Mouse (Mus musculus) urinary bladder, postnatal 36 days (tissue): Measurements from ENCODE around the gene Pfas.
"Not testable (repeated sequence)": the region's sequence is repeated elsewhere in the genome, so short reads cannot be mapped to it uniquely, and the experiment has no call there.

Experiments
- DNase-seq, 2 experiments: peaks; one replicate each; pipeline ENCODE4 v3.0.0; 2022; ENCODE audit warnings: low spot score in 2 of 2, mixed read lengths in 1 of 2

Pfas gene

DNA sequence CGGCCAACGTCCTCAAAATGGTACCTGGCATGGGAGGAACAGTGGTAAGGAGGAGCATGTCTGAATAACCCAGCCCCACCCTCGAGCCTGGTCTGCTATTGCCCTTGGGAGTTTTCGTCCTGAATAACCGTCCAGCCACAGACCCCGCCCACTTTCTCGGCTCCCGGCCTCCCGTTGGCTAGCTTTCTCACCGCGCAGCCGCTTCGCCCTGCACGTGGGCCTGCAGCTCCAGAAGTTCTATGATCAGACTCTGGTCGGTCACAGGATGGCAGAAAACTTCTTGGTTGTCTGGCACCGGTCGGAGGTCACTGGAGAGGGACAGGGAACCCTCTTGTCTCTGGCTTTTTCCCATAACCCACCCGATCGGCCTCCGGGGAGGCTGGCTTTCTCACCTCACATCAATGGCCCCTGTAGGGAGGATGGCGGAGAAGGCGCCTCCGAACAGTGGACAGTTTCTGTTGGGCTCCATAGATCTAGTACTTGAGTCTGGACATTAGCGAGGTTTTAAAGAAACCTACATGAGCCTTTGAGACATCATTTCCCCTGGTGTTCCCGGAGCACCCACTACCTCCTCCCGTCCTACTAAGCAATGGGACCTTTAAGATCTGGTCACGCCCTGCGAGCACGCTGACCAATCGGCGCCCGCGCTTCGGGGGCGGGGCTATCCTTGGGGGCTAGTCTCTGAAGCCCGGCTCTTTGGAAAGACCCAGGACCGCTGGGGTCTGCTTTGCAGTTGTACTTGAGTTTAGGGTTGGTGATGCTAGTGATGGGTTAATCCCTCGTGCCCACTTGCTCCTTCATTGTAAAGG, 34.8 kb downstream of the Pfas start:
- peak; percentile 73 to 87 for DNase-seq

DNA sequence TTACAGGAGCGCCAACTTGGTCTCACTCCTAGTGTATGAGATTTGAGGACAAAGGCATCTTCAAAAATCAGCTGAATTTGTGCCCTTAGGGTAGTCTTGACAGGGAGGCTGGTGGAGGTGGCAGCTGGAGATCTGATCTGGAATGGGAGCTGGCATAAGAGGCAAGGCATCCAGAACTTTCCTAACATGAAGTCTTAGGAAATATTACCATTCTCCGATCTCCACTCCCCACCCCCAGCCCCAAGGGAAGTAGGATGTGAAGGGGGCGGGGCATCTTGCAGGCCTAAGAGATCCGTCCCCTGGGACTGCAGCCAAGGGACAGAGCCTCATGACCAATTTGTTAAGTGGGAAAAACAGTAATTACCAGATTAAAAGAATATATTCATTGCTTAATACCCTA, 38.0 kb downstream of the Pfas start:
- peak in 1 of 2 experiments; percentile 38 for DNase-seq

DNA sequence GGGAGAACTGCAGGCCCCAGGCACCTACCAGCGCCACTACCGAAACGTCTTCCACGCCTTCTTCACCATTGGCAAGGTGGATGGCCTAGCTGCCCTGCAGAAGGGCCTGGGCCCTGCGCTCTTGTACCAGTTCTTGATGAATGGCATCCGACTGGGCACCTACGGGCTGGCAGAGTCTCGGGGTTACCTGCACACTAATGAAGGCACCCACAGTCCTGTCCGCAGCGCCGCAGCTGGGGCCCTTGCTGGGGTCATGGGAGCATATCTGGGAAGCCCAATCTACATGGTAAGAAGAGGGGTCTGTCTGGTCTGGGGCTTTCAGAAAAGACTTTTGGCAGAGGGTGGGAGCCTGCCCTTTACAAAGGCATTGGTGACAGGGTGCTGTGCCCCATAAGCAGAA, 39.5 kb downstream of the Pfas start:
- no peak for DNase-seq

DNA sequence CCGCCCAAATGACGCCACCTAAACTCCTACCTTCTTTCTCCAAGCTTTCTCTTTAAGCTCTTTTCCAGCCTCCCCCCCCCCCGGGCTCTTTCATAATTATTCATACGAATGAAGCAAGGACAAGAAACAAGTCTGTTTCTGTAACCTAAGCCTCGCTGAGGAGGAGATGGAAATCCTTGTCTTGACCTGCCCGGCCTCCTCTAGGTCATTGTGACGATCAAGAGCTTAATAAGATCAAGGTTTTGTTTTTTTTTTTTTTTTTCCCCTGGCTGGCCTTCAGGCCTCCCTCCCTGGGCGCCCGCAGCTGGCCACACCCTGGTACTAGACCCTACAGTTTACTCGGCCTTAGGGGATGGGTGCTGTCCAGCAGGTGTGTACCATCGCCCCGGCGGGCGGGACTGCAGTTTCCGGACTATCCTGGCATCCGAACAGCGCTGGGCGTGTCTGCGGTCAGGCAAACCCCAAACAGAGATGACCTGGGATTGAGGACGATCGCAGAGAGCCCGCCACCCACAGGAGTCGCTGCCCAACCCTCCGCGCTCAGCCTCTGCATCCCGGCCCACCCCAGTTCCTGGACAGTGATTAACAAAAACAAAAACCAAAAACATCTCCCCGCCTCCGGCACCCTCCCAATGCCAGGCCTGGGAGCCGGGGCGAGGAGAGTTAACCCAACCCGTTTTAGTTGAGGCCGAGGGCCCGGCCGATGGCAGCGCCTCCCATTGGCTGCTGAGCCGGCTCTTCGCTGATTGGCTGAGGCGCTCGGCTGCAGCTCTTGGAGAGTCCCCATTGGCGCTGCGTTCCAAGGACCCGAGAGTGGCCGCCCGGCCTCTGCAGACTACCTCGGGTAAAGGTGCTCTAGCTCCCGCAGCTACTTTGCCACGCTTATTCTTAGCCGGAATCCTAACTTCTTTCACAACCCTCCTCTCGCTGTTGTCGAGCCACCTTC, 40.6 kb downstream of the Pfas start, which contains the start of gene Slc25a35:
Slc25a35 (plus strand) TSS at position 795 of the 946 bp plus-strand sequence.
- peak; percentile 86 to 91 for DNase-seq

DNA sequence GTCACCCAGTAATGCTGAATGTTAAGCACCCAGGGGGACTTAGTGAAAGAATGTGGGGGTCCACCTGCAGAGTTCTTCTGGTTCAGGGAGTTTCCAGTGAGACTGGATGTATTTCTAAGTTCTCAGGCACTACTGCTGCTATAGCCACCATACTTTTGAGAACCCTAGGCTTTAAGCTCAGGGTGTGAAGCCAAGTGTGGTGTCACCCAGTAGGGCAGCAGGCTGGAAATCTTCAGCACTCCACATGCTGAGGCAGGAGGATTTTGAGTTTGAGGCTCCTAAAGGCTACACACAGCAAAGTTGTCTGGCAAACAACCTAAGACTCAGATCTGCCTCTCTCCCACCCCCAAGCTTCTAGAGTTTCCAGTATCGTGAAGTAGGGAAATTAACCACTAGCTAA, 41.7 kb downstream of the Pfas start:
- DNase-seq, result no peak

DNA sequence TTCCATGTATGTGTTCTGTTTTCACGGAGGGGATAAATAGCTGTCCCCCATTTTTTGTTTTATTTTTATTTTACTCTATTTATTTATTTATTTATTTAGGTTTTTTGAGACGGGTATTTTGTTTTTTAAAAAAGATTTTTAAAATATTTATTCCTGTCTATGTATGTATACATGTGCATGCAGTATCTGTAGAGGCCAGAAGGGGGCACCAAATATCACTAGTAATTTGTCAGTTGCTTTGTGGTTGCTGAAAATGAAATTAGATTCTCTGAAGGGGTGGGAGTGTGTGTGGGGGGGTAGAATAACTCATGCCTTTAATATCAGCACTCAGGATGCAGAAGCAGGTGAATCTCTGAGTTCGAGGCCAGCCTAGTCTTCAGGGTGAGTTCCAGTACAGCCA, 42.4 kb downstream of the Pfas start:
- DNase-seq, result peak in 1 of 2 experiments; percentile 33

DNA sequence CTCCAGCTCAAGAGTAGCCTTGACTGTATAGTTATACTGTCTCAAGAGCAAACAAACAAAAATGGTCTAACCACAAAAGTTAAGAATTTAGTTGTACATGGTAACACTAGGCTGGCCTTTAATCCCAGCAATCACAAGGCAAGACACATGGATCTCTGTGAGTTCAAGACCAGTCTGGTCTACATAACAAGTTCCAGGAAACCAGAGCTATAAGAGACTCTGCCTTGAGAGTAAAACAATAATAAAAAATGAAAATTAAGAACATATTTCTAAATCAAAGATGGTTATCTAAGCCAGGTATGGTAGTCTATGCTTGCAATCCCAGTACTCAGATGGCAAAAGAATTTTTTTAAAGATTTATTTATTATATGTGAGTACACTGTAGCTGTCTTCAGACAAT, 43.2 kb downstream of the Pfas start:
- no peak for DNase-seq

DNA sequence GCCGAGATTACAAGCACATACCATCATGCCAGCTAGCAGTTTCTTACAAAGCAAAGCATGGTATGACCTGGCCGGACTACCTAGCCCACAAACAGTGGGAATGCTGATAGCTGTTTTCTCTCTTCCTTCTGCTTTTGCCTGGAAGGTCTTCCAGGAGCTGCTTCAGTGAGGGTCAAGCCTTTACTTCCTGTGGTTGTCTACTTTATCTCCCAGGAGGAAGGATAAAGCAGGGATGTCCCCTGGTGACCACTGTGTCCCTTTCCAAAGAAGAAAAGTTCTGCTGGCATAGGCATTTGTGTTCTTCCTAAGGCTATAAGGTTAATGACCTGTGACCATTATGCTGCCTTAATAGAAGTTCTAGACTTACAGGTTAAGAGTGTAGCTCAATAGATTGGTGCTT, 44.9 kb downstream of the Pfas start:
- DNase-seq, result no peak

DNA sequence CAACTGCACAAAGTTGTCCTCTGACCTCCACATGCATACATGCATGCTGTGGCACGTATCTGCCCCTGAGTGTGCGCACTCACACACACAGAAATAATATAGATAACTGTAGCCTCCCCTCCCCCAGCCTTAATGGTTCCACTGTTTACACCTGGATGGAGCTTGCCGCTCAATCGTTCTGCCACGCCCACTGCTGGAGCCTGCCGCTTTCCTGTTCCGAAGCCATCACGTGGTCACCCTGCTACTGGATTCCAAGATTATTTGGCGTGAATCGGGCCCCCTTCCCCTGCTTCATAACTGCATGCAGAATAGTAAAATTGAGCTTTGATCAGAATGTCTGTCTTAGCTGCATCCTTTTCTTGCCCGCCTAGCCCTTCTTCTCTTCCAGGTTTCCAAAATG, 46.1 kb downstream of the Pfas start:
- DNase-seq, result not testable (repeated sequence)

DNA sequence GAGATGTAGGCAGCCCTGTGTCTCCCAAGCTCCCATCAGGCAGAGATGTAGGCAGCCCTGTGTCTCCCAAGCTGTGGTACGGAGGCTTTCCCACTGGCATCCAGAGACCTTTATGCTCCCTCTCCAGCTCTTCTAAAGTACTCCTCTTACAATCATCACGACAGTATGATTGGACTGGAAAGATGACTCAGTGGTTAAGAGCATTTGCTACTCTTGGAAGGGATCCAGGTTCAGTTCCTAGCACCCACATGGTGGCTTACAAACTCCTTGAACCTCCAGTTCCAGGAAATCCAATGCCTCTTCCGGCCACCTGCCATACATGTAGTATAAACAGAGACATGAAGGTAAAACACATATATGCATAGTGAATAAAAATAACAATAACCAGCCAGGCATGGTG, 46.7 kb downstream of the Pfas start:
- DNase-seq, result no peak

DNA sequence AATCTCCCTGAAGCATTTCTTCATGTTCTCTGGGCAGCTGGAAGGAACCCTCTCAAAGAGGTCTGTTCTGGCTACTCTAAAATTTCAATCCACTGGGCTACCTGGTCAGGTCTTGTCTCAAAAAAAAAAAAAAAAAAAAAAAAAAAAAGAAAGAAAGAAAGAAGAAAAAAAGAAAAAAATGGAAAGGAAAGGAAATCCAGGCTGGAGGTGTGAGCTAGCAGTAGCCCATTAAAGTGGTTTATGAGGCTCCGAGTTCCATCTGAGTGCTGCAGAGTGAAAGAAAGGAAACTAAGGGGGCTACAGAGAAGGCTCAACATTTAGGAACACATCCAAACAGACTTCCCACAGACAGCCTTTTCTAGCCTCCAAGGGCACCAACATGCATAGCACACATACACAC, 50.3 kb downstream of the Pfas start:
- no peak for DNase-seq

DNA sequence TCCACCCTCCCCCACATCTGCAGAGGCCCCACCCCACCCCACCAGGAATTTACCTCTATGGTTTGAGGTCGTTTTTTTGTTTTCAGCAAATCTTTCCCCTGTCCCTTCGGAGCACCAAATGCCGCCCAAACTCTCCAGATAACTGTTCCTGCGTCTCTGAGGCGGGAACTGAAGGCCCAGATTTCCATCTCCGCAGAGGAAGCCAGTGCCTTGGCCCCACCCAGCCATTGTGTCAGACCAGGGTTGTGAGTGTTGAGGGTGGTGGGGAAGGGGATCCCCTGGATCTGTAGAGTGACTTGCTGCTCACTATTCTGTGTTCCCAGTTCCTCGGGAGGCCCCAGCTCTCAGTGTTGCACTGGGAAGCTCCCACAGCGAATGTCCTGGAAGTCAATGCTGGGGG, 51.0 kb downstream of the Pfas start, which contains the start of gene Arhgef15:
Arhgef15 (minus strand) TSS at position 173 of the 400 bp plus-strand sequence.
- DNase-seq, result no peak

DNA sequence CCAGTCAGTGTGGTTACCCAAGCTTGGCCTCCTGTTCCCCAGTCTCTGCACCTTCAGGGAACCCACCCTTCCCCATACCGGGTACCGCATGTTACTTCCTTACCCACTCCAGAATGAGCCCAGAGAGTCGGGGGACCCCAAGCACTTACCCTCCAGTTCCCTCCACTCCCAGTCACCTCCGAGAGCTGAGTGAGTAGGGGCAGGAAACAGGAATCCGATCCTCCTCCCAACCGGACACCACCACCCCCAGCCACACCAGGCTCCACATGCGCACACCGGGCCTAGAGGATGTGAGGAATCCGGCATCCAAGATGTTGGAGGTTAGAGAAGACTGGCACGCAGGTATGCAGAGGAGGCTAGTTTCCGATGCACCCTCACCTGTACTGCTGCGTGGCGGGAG, 51.6 kb downstream of the Pfas start:
- no peak for DNase-seq

DNA sequence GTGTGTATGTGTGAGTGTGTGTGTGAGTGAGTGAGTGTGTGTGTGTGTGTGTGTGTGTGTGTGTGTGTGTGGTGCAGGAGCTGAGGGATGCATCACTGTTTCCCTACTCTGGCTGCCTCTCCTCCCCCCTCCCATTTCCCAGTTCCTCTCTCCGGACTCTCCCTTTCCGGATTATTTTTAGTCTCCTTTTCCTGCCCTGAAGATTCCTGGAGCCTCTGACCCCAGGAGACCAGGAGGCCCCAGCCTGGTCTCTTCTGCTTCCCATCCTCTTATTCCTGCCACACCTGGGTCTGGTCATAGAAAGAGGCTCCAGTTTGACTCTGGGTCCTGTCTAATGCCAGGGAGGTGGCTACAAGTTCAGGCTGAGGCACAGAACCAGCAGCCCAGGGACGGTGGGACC, 52.2 kb downstream of the Pfas start:
- DNase-seq, result no peak

DNA sequence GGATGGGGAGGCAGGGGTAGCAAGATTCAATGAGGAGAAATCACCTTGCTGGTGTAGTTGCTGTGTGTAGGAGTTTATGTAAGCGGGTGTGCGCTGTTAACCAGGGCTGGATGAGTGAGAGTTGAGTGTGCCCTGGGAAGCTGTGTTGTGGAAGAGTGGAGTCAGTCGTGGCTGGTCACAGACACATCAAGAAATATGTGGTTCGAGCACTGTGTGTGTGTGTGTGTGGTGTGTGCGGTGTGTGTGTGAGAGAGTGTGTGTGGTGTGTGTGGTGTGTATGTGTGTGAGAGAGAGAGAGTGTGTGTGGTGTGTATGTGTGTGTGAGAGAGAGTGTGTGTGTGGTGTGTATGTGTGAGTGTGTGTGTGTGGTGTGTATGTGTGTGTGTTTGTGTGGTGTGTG, 52.8 kb downstream of the Pfas start:
- no peak for DNase-seq

DNA sequence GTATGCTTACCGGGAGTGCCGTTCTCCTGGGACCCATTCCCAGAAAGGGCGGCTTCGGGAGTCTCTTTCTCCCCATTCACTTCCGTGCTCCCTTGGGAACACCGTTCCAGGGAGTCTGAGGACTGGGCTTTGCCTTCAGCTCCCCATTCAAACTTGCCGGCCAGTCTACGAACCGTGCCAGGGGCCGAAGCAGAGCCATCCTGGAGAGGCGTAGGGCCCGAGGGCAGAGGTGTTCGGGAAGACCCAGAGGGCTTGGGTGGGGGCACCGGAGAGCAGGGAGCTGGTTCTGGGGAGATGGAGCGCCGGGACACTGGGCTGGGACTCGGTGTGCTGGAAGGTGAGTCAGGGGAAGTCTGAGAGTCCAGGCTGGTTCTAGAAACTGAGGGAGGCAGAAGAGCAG, 53.9 kb downstream of the Pfas start:
- DNase-seq, result no peak

DNA sequence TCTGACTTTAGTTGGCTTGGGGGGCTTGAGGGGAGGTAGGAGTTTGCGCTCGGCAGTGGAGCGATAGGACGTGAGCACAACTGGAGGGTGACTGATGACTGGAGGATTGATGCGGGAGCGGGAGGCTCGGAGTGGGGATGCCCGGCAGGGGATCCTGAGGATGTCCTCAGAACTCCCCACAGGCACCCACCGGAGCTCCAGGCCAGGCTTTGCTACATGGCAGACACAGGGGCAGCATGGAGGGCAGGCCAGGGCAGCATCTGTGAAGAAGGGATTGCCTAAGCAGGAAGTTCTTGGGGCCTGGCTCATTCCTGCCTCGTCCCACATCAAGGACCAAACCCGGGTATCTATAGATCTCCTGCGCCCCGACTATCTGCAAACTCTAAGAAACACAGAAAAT, 54.4 kb downstream of the Pfas start:
- no peak for DNase-seq

DNA sequence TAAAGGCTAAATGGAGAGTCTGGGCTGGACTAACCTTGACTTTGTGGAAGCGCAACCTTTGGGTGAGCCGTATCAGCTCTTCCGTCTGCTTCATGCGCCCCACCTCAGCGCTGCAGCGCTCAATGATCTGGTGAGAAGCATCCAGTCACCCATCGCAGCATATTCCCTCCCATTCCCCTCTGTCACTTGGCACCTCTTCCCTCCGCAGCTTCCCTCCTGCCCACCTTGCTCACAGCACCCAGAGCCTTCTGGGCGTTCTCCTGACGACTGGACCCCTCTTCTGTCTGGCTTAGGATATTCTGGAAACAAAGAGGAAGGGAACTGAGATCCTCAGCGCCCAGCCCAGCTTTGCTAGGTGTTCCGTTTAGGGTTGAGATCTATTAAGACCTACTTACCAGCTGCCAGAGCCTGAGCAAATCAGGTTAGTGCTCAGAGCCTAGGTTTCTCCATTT, 60.7 kb downstream of the Pfas start:
- no peak for DNase-seq

DNA sequence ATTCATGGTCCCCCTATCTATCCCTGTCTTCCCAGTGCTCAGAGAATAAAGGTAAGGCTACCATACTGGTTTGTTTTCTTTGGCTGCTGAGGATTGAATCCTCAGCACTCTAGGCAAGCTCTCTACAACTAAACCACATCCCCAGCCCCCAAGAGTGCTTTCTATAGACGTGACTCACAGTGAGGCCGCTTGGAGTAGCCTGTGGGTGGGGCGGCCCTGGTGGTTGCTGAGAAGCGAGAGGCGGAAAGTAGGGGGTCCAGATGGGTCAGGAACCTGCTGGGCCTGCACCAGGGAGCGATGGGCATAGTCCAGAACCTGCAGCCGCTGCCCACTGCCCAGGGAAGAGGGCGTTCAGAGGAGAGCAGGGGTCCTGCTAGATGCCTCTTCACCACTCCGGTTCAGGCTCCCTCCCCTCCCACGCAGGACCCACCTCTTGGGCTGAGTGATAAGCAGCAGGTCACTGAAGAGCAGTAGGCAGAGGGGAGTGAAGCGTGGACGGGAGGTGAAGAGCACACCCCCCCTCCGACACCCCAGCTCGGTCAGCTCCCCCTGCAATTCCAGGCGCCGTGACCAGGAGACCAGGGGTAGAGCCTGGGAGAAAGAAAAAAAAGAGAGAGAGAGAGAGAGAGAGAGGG, 61.3 kb downstream of the Pfas start:
- no peak for DNase-seq

DNA sequence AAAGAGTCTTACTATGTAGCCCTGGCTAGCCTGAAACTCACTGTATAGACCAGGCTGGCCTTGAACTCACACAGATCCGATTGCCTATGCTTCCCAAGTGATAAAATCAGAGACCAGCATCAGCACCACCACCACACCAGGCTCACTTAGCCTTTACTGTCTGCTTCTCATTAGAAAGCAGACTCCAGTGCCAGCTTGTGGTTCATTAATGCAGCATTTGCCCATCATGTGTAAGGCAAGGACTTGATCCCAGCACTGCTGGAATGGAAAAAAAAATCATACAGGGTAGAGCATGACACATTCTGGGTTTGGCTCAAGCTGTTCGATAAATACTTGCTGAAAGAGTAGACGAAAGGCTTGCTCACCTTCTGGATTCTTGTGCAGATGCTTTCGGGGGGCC, 62.3 kb downstream of the Pfas start:
- no peak for DNase-seq

DNA sequence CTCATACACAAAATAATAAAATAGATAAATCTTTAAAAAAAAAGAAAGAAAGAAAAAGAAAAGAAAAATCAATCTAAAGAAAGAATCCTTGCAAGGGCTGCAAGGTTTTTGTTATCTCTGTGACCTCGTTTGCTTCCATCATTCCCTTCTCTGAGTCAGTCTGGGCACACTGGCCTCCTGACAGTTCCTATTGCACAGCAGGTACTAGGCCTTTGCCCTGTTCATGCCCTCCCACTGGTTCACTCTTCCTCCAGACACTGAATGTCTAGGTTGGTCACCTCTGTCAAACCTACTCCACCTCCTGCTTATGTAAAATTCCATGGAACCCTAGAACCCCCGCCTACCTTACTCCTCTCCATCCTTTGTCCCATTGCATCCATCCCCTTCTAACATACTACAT, 63.0 kb downstream of the Pfas start:
- no peak for DNase-seq

DNA sequence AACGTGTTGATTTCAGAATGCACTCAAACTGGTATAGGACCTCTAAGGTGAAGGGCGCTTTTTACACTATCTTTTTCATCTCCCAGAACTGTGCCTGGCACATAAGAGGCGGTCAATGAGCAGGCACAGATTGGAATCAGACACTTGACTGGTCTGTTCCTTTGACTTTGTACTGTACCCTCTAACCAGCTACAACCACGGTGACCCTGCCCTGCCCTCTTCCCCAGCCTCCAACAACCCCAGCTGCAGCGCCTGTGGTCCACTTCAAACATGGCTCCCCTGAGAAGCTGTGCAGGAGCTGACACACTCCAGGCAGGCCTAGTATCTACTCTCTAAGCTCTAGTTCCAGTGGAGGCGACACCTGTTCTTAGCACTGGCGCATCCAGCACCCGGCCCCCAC, 65.5 kb downstream of the Pfas start:
- DNase-seq, result no peak
